Mouse (Mus musculus) heart, postnatal 10 days (tissue): ENCODE data around the gene Ndst4. TPM values are rescaled to one million over a fixed set of nuclear protein-coding genes. Genes with fewer than 3 reads are reported as not detected.

Experiments used
- DNase-seq, 2 experiments: peaks; one replicate each; pipeline ENCODE4 v3.0.0; 2021
- intact Hi-C: fragments of 180-260 bp; cut with DNase I; formaldehyde crosslinking; loops from one replicate; pipeline ENCODE4 v1.15.1; 2025
- total RNA-seq, 2 experiments: library from RNA; stranded (reverse); gene quantifications; 2 replicates each; pipeline ENCODE4 v1.2.3; 2021

The Ndst4 gene
- total RNA-seq, 2 experiments from 2014 or later: not detected

GRCm38 (mm10) chr3:125722953-125723352, 319.1 kb downstream of the Ndst4 start:
- intact Hi-C loops: no loop called here
- DNase-seq: no peak

- no peak for DNase-seq
- intact Hi-C loops: no loop called here
Measured at GRCm38 (mm10) chr3:125734945-125735344, 331.1 kb downstream of the Ndst4 start.

- intact Hi-C loops: no loop called here
- no peak for DNase-seq
Measured at GRCm38 (mm10) chr3:125744468-125745141, 340.7 kb downstream of the Ndst4 start.

GRCm38 (mm10) chr3:125745142-125745496, 341.2 kb downstream of the Ndst4 start:
- no peak for DNase-seq
- intact Hi-C loops: no loop called here

GRCm38 (mm10) chr3:125746367-125746766, 342.5 kb downstream of the Ndst4 start:
- intact Hi-C loops: no loop called here
- no peak for DNase-seq

GRCm38 (mm10) chr3:125756911-125757310, 353.0 kb downstream of the Ndst4 start:
- intact Hi-C loops: no loop called here
- DNase-seq: no peak

- intact Hi-C loops: no loop called here
- no peak for DNase-seq
Measured at GRCm38 (mm10) chr3:125760711-125761110, 356.8 kb downstream of the Ndst4 start.
